Mouse (Mus musculus) heart, adult 2 months (tissue): ENCODE measurements around the gene Myl6b. TPM values are rescaled to one million over a fixed set of nuclear protein-coding genes. Genes with fewer than 3 reads are reported as not detected.

Experiments
- DNase-seq, 2 experiments: peaks; one replicate each; pipeline ENCODE4 v3.0.0; 2021
- H3K27ac ChIP-seq: fragments of 200-600 bp; 2 replicates; pipeline ENCODE4 v1.8.1; 2022
- H3K27me3 ChIP-seq: fragments of 200-500 bp; 2 replicates; pipeline ENCODE4 v1.6.1; 2012; ENCODE audit warnings: mild to moderate bottlenecking, low read length, inconsistent platforms, mixed read lengths; ENCODE audit not compliant: control insufficient read depth, insufficient read depth
- H3K36me3 ChIP-seq: fragments of 200-500 bp; 2 replicates; pipeline ENCODE4 v1.6.1; 2012; ENCODE audit warnings: low read length, inconsistent platforms; ENCODE audit not compliant: control insufficient read depth, insufficient read depth
- H3K4me1 ChIP-seq: fragments of 200-500 bp; 2 replicates; pipeline ENCODE4 v1.6.1; 2011; ENCODE audit warnings: low read length; ENCODE audit not compliant: control insufficient read depth, insufficient read depth
- H3K4me3 ChIP-seq: fragments of 200-600 bp; 2 replicates; pipeline ENCODE4 v1.8.1; 2022
- H3K79me2 ChIP-seq: fragments of 200-500 bp; replicated peaks from 2 replicates; pipeline ENCODE4 v1.6.1; 2012; ENCODE audit warnings: mild to moderate bottlenecking, inconsistent platforms, low read length, moderate library complexity, mixed read lengths; ENCODE audit not compliant: control insufficient read depth, insufficient read depth
- H3K9ac ChIP-seq: fragments of 200-500 bp; 2 replicates; pipeline ENCODE4 v1.6.1; 2012; ENCODE audit warnings: low read depth, mild to moderate bottlenecking, control low read depth, inconsistent platforms, low read length, mixed read lengths
- CTCF ChIP-seq: fragments of 200-600 bp; IDR thresholded peaks from 2 replicates; pipeline ENCODE4 v1.8.1; 2022; ENCODE audit warnings: antibody characterized with exemption, mild to moderate bottlenecking, moderate library complexity
- EP300 ChIP-seq: fragments of 200-500 bp; IDR thresholded peaks from 2 replicates; pipeline ENCODE4 v1.6.1; 2011; ENCODE audit warnings: low read depth, low read length, control low read depth; ENCODE audit not compliant: insufficient read depth
- POLR2A ChIP-seq: fragments of 200-500 bp; IDR thresholded peaks from 2 replicates; pipeline ENCODE4 v1.6.1; 2011; ENCODE audit warnings: mild to moderate bottlenecking, low read depth, low read length, control low read depth; ENCODE audit not compliant: insufficient read depth
- WGBS: fragments of 180-500 bp; shearing (Covaris S2); methylation state at CpG from one replicate; pipeline ENCODE4 v1.1.7; 2018; 5-methylcytosine and 5-hydroxymethylcytosine counted together
- intact Hi-C: fragments of 180-260 bp; cut with DNase I; formaldehyde crosslinking; loops from one replicate; pipeline ENCODE4 v1.15.1; 2025
- long read RNA-seq: library from polyadenylated mRNA; stranded (forward); transcript quantifications from one replicate; pipeline ENCODE4 v2.0.0, GENCODE M21; 2021
- polyA plus RNA-seq: library from polyadenylated mRNA; depleted of rRNA; stranded (reverse); fragments of >200 nt; gene quantifications from 2 replicates; pipeline ENCODE4 v1.2.3, GENCODE M21; 2012; rRNA removed
- total RNA-seq, 2 experiments: library from RNA; stranded (reverse); gene quantifications; 2 replicates each; pipeline ENCODE4 v1.2.3; 2021

Gene Myl6b
- total RNA-seq = 1 to 10 TPM; 3.5 to 3.8 TPM
- polyA plus RNA-seq = 2.9 and 4.1 TPM in 2 replicates
- long read RNA-seq = 0 reads

DNA sequence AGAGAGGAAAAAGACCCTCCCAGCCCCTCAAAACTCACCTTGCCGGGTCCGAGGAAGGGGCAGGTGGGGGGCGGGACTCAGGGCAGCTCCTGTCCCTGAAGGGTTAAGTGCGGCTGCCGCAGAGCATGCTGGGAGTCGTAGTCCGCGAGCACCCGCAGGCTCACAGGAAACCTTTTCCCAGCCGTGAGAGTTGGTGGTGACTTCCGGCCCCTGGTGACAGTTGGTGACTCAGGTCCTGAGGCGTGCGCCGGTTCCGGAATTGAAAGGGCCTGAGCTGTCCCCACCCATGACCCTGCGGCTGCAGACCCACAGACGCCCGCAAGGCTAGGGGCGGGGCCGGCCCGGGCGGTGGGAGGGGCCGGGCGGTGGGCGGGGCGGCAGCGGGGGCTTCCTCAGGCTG is at the start of gene Myl6b:
Gene Myl6b (minus strand): TSS at position 96 of the 400 bp plus-strand sequence.
- peak; percentile 45 for TF ChIP-seq POLR2A
- TF ChIP-seq CTCF = peak; percentile 40; the same call in 1 of the 2 replicates
- TF ChIP-seq EP300 = peak; percentile 89
- peak within 1 kb of the TSS; percentile 62 for H3K4me3 ChIP-seq
- WGBS = 1% methylated on average over 27 of the region's 27 CpGs
- DNase-seq = peak; percentile 95 to 99
- H3K27ac ChIP-seq = peak within 1 kb of the TSS; percentile 95
- no peaks in the 10 kb centered on the region; the same call in 1 of the 2 replicates for H3K79me2 ChIP-seq
- no peaks in the 10 kb centered on the region for H3K36me3 ChIP-seq
- H3K27me3 ChIP-seq = no peaks in the 10 kb centered on the region
- intact Hi-C loops = loop anchor here (2.0 to 10.0 kb wide), 2 partner anchors 48 to 404 kb away; partner anchors contain the start of genes Baz2a and Zc3h10
- H3K4me1 ChIP-seq = peaks cover 10% of the 10 kb centered on the region
- peak within 1 kb of the TSS; percentile 83 for H3K9ac ChIP-seq

DNA sequence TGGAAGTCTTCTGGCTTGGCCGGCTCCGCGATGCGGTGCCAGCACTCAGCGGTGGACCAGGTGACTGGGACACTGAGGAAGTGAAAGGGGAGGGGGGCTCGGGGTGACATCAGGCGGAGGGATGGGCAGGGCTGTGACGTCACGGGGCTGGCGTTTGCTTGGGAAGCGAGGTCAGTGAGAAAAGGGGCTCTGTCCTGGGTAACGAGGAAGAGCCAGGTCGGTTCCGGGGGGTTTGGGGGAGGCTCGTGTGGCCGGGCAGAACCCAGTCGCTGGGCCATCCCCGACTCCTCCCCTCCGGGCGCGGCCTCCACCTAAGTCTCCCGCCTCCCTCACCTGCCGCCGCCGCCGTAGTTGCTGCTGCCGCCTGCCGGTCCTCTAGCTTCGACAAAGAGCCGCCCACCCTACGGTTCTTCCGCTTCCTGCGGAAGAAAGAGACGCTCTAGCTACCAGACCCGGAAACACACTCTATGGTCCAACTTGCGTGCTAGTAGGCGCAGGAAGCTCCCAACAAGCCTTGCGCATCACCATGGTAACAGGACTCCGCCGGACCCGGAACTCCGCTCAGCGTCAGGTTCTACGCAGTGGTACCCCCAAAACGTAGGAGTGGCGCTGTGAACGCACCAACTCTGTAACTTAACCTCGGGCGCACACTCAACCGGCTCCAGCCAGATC is 49.0 kb upstream of the Myl6b start, which contains the start of gene Zc3h10:
Gene Zc3h10 (minus strand): TSS at position 414 of the 672 bp plus-strand sequence.
- intact Hi-C loops = loop anchor here (2.0 to 10.0 kb wide), 3 partner anchors 49 to 257 kb away; partner anchors contain the start of genes Dnajc14, Myl6b, Suox and Tmem198b
- under 1% methylated on average over 50 of the region's 50 CpGs for WGBS
- Histone ChIP-seq H3K27me3 (no peaks in the 10 kb centered on the region), H3K27ac (peak within 1 kb of the TSS; percentile 91), H3K4me3 (peak within 1 kb of the TSS; percentile 59), H3K79me2 (peaks cover 3% of the 10 kb centered on the region; the same call in 1 of the 2 replicates), H3K4me1 (peaks cover 4% of the 10 kb centered on the region), H3K9ac (peak within 1 kb of the TSS; percentile 73), H3K36me3 (peaks cover 8% of the 10 kb centered on the region)
- TF ChIP-seq EP300 (peak; percentile 97), CTCF (peak; percentile 72), POLR2A (peak; percentile 60)
- DNase-seq = peak; percentile 91 to 96

DNA sequence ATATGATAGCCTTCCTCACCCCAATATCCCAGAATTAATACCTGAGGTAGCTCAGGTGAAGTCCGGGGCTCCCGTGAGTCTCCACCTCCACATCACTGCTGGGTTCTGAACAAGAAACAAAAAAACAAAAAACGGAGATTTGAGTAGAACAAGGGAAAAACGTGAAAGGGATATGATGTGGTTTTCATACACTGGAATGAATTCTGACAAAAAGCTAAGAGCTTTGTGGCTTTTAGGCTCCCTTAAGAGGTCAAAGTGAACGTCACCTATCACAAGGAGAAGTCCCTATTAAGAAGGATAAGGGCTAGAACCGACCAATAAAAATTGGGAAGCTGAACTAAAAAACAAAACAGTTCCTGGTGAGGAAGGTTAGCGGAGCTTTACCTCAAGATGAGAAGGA is 48.3 kb upstream of the Myl6b start:
- H3K4me1 ChIP-seq = peaks cover 4% of the 10 kb centered on the region
- H3K79me2 ChIP-seq = peaks cover 3% of the 10 kb centered on the region; the same call in 1 of the 2 replicates
- H3K27ac ChIP-seq = peak overlapping the region; percentile 91
- TF ChIP-seq POLR2A = no peak
- no peak for TF ChIP-seq CTCF
- intact Hi-C loops = loop anchor here (2.0 to 10.0 kb wide), 3 partner anchors 48 to 258 kb away; partner anchors contain the start of genes Dnajc14, Myl6b, Suox and Tmem198b
- H3K27me3 ChIP-seq = no peaks in the 10 kb centered on the region
- peak overlapping the region; percentile 59 for H3K4me3 ChIP-seq
- H3K9ac ChIP-seq = peak overlapping the region; percentile 73
- peaks cover 8% of the 10 kb centered on the region for H3K36me3 ChIP-seq
- WGBS = 9% methylated on average over 7 of the region's 7 CpGs
- no peak for DNase-seq

DNA sequence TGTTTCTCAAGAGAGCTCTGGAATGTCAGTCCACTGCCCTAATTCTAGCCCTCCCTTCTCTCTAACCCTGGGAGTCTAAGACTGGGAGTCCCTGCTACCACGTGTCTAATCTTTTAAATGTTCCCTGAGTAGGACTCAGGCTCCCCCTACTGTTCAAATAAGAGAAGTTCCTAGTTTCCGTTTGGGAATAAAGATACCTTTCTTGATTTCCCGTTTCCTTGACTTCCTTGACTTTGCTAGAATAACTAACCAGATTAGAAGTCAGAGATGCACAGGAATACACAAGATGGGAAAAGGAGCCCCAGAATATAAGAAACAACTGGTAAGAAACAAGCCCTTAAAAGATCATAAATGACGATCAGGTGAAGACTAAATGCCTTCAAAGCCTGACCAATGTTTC is 47.9 kb upstream of the Myl6b start:
- Histone ChIP-seq H3K27me3 (no peaks in the 10 kb centered on the region), H3K4me3 (peak overlapping the region; percentile 59), H3K27ac (peak overlapping the region; percentile 91), H3K4me1 (peaks cover 4% of the 10 kb centered on the region), H3K9ac (no peak overlapping the region), H3K36me3 (peaks cover 8% of the 10 kb centered on the region), H3K79me2 (peaks cover 3% of the 10 kb centered on the region; the same call in 1 of the 2 replicates)
- no peak for DNase-seq
- intact Hi-C loops = loop anchor here (2.0 to 10.0 kb wide), 3 partner anchors 48 to 258 kb away; partner anchors contain the start of genes Dnajc14, Myl6b, Suox and Tmem198b
- 4% methylated on average over 4 of the region's 4 CpGs for WGBS
- no peak for TF ChIP-seq POLR2A
- TF ChIP-seq CTCF = peak; percentile 87
- TF ChIP-seq EP300 = no peak

DNA sequence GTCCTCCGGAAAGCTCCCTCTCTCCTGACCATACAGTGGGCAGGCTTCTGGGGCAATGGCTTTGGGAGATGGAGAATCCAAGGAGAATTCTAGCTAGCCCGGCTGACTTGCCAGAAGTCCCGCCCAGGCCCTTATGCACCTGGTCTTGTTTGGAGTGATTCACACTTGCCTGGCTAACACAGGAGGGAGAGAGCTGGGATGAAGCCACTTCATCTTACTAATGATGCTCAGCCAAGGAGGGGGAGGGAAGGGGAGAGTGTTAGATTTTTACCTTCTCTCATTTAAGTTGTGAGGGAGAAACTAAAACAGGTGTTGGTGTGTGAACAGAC is 47.0 kb upstream of the Myl6b start:
- Histone ChIP-seq H3K4me3 (no peak overlapping the region), H3K9ac (no peak overlapping the region), H3K79me2 (peaks cover 3% of the 10 kb centered on the region; the same call in 1 of the 2 replicates), H3K27me3 (no peaks in the 10 kb centered on the region), H3K27ac (no peak overlapping the region), H3K4me1 (peaks cover 4% of the 10 kb centered on the region), H3K36me3 (peaks cover 8% of the 10 kb centered on the region)
- 88% methylated on average over 3 of the region's 3 CpGs for WGBS
- no peak for DNase-seq
- no peak for TF ChIP-seq POLR2A
- no peak for TF ChIP-seq EP300
- no peak for TF ChIP-seq CTCF
- intact Hi-C loops = loop anchor here (5.0 to 10.0 kb wide), 2 partner anchors 127 to 259 kb away; partner anchors contain the start of genes Dnajc14, Suox and Tmem198b
